Mouse (Mus musculus): ENCODE data around the gene Rbm48.

Rbm48 gene

GRCm38 (mm10) chr5:3596399-3596766, at the start of gene Rbm48:
Rbm48 (minus strand) TSS chr5:3596585.
- no peak for TF ChIP-seq GATA4 (IDR thresholded peaks at IDR 0.05; ENCODE audit: insufficient replicate concordance, low read length)

DNA sequence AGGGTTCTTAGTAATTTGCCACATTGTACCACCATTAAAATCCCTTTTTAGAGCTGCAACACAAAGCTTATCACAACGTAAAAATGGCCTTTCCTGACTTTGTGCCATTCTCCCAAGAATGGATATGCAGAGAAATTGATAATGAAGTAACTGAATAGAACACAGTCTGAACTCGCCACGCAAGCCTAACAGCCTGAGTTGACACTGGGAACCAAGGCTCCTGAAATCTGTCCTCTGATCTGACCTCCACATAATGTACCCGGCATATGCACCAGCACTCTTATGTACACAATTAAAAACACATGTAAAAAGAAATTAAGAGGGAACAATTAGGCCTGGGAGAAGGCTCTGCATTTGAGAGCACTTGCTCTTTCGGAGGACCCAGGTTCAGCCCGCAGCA, 48.9 kb upstream of the Rbm48 start:
- TF ChIP-seq GATA4 (IDR thresholded peaks at IDR 0.05; ENCODE audit: insufficient replicate concordance, low read length) = no peak

GRCm38 (mm10) chr5:3644621-3645020, 48.2 kb upstream of the Rbm48 start:
- no peak for TF ChIP-seq GATA4 (IDR thresholded peaks at IDR 0.05; ENCODE audit: insufficient replicate concordance, low read length)

DNA sequence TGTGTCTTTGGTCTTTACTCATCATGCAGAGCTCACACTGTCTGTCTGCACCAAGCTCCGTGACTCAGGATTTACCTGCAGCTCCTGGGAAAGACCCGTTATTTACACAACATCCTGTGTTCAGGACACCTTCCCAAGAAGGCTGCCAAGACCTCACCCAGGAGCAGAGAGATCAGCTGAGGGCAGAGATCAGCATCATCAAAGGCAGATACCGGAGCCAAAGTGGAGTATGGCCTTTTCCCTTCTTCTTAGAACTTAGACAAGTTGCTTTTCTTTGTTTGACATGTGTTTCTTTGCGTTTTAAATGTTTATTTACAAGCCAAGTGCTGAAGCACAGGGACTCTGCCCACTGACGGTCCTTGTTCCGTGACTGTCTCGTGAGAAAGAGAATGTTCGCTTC, 38.9 kb upstream of the Rbm48 start:
- TF ChIP-seq GATA4 (IDR thresholded peaks at IDR 0.05; ENCODE audit: insufficient replicate concordance, low read length) = no peak

- TF ChIP-seq GATA4 (IDR thresholded peaks at IDR 0.05; ENCODE audit: insufficient replicate concordance, low read length) = no peak
Measured at GRCm38 (mm10) chr5:3633951-3634350, 37.6 kb upstream of the Rbm48 start.

DNA sequence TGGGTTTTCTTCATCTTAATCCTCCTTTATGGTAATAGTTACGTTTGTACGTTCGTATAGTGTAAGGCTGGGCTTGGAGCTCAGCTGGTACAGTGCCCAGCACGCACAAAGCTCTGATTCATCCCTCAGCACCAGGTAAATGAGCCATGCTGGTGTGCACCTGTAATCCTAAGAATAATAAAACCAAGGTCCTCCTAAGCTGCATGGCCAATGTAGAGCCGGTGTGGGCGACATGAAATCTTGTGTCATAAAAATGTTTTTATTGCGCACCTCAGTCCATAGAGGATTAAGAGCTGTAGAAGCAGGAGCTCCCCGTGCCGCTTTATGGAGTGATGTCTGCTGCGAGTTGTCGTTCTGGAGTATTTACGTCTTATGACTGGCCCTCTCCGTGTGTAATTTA, 36.9 kb upstream of the Rbm48 start:
- no peak for TF ChIP-seq GATA4 (IDR thresholded peaks at IDR 0.05; ENCODE audit: insufficient replicate concordance, low read length)

GRCm38 (mm10) chr5:3632285-3632684, 35.9 kb upstream of the Rbm48 start:
- no peak for TF ChIP-seq GATA4 (IDR thresholded peaks at IDR 0.05; ENCODE audit: insufficient replicate concordance, low read length)

- no peak for TF ChIP-seq GATA4 (IDR thresholded peaks at IDR 0.05; ENCODE audit: insufficient replicate concordance, low read length)
Measured at GRCm38 (mm10) chr5:3631512-3632271, 35.3 kb upstream of the Rbm48 start.

GRCm38 (mm10) chr5:3630055-3630454, 33.7 kb upstream of the Rbm48 start:
- no peak for TF ChIP-seq GATA4 (IDR thresholded peaks at IDR 0.05; ENCODE audit: insufficient replicate concordance, low read length)

DNA sequence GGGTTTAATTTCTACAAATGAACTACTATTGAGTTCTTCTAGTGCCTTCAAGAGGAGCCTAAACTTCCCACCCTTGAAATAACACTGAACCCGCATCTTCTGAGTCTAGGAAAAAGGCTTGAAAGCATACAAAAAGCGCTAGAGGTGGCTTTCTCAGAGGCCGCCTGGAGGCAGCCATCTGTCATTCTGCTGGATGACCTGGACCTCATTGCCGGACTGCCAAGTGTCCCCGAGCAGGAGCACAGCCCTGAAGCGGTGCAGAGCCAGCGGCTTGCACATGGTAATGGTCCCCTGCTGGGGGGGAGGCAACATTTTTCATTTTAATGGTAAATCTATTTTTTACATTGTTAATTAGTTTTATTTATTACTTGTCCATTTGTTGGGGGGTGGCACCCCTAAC, 24.1 kb upstream of the Rbm48 start:
- TF ChIP-seq GATA4 (IDR thresholded peaks at IDR 0.05; ENCODE audit: insufficient replicate concordance, low read length) = no peak

- TF ChIP-seq GATA4 (IDR thresholded peaks at IDR 0.05; ENCODE audit: insufficient replicate concordance, low read length) = no peak
Measured at GRCm38 (mm10) chr5:3609241-3609640, 12.9 kb upstream of the Rbm48 start.

GRCm38 (mm10) chr5:3607114-3607513, 10.7 kb upstream of the Rbm48 start:
- TF ChIP-seq GATA4 (IDR thresholded peaks at IDR 0.05; ENCODE audit: insufficient replicate concordance, low read length) = no peak

GRCm38 (mm10) chr5:3600790-3601189, 4.4 kb upstream of the Rbm48 start:
- no peak for TF ChIP-seq GATA4 (IDR thresholded peaks at IDR 0.05; ENCODE audit: insufficient replicate concordance, low read length)

- no peak for TF ChIP-seq GATA4 (IDR thresholded peaks at IDR 0.05; ENCODE audit: insufficient replicate concordance, low read length)
Measured at GRCm38 (mm10) chr5:3600298-3600697, 3.9 kb upstream of the Rbm48 start.

DNA sequence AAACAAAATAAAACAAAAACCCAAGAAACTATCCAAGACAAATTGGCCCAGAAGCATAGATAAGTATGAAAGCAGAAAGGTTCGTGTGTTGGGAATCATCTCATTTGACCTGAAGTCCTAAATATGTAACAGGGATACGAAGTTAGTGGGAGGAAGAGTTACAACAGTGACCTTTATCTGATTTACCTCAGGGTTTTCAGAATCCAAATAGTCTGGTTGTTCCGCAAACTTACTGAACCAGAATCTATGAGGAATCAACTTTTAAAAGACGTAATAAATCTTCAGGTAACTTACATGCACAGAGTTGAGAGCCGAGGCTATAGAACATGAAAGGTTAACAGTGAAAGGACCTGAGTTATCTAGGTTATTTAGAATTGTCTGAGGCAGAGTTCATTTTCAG, 2.4 kb upstream of the Rbm48 start:
- TF ChIP-seq GATA4 (IDR thresholded peaks at IDR 0.05; ENCODE audit: insufficient replicate concordance, low read length) = no peak

GRCm38 (mm10) chr5:3597171-3597570, 786 bp upstream of the Rbm48 start:
- no peak for TF ChIP-seq GATA4 (IDR thresholded peaks at IDR 0.05; ENCODE audit: insufficient replicate concordance, low read length)

- TF ChIP-seq GATA4 (IDR thresholded peaks at IDR 0.05; ENCODE audit: insufficient replicate concordance, low read length) = peak; percentile 18; the same call in 1 of the 2 replicates
Measured at GRCm38 (mm10) chr5:3595693-3596398, 539 bp downstream of the Rbm48 start, which contains the start of gene Pex1. Pex1 (plus strand) TSS chr5:3596066.
